Mouse (Mus musculus) forebrain, postnatal 0 days (tissue): ENCODE data around the gene Jmjd1c. TPM values are rescaled to one million over a fixed set of nuclear protein-coding genes. Genes with fewer than 3 reads are reported as not detected.
A peak's percentile ranks its signal among the peaks of the same experiment; 100 is the strongest.

ENCODE experiments used
- ATAC-seq: fragments of 200-750 bp; cut with Nextera tagmentation; 2 replicates; pipeline ENCODE4 v1.8.0; 2017; ENCODE audit warnings: mild to moderate bottlenecking, moderate library complexity
- DNase-seq: peaks from one replicate; pipeline ENCODE4 v3.0.0-alpha.2; 2015
- H3K27ac ChIP-seq: fragments of 300-500 bp; sonication (generic); 2 replicates; pipeline ENCODE4 v1.5.1; 2014; ENCODE audit warnings: low read depth, mild to moderate bottlenecking, antibody characterized with exemption, low read length, moderate library complexity, mixed read lengths
- H3K27me3 ChIP-seq: fragments of 300-500 bp; sonication (generic); 2 replicates; pipeline ENCODE4 v1.6.1; 2014; ENCODE audit warnings: mild to moderate bottlenecking, low read length, mixed read lengths; ENCODE audit not compliant: insufficient read depth
- H3K36me3 ChIP-seq: fragments of 300-500 bp; sonication (generic); 2 replicates; pipeline ENCODE4 v1.6.1; 2014; ENCODE audit warnings: mild to moderate bottlenecking, moderate library complexity; ENCODE audit not compliant: insufficient read depth
- H3K4me1 ChIP-seq: fragments of 300-500 bp; sonication (generic); 2 replicates; pipeline ENCODE4 v1.6.1; 2014; ENCODE audit warnings: antibody characterized with exemption; ENCODE audit not compliant: insufficient read depth
- H3K4me2 ChIP-seq: fragments of 300-500 bp; sonication (generic); 2 replicates; pipeline ENCODE4 v1.6.1; 2014; ENCODE audit warnings: low read depth, mild to moderate bottlenecking, moderate library complexity
- H3K4me3 ChIP-seq: fragments of 300-500 bp; sonication (generic); 2 replicates; pipeline ENCODE4 v1.5.1; 2014; ENCODE audit warnings: low read depth, low read length, mixed read lengths
- H3K9ac ChIP-seq: fragments of 300-500 bp; sonication (generic); 2 replicates; pipeline ENCODE4 v1.6.1; 2014; ENCODE audit warnings: mild to moderate bottlenecking
- H3K9me3 ChIP-seq: fragments of 300-500 bp; sonication (generic); 2 replicates; pipeline ENCODE4 v1.6.1; 2016; ENCODE audit warnings: low read length
- CTCF ChIP-seq: sonication (generic); IDR thresholded peaks from 2 replicates; pipeline ENCODE4 v1.5.1; 2016; ENCODE audit warnings: antibody characterized with exemption, control low read depth, low read depth
- WGBS: fragments of 180-500 bp; shearing (Covaris S2); extraction: QIAGEN DNeasy Blood & Tissue Kit; methylation state at CpG from one replicate; pipeline ENCODE4 v1.1.7; 2014; 5-methylcytosine and 5-hydroxymethylcytosine counted together
- polyA plus RNA-seq: library from polyadenylated mRNA; unstranded; fragments of >200 nt; fragmentation: Nextera tagmentation; extraction: Ambion mirVana; gene quantifications from 2 replicates; pipeline ENCODE4 v1.2.1, GENCODE M21; 2015
- total RNA-seq: library from RNA; depleted of rRNA; stranded (reverse); fragments of >200 nt; gene quantifications from 2 replicates; pipeline ENCODE4 v1.2.3, GENCODE M21; 2014

Jmjd1c gene
- total and polyA plus RNA-seq, 2 experiments from 2014 or later, result 44.4 to 76.8 TPM

DNA sequence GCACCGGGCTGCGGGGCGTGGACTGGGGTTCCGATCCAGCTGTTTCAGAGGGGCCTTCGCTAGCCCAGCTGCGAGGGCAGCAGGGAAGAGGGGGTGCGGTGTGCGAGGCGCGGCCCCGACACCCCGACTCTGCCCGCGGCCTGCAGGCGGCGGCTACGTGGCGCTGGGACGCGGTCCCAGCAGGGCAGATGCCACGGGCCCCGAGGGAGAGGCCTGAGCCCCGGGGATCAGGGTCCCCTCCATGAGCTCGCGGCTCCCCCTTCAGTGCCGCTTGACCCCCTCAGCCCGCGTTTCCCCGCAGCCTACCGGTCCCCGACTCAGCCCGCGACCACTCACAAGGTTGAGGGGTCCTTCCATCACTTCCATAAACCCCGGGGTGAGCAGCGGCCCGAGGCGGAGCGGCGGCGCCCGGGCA lies 188.8 kb downstream of the Jmjd1c start:
- under 1% methylated on average over 33 of the region's 41 CpGs for WGBS
- H3K4me2 ChIP-seq, result peak overlapping the region; percentile 82
- no peaks in the 10 kb centered on the region for H3K27me3 ChIP-seq
- H3K4me1 ChIP-seq, result peaks cover 15% of the 10 kb centered on the region; the same call in 1 of the 2 replicates
- H3K27ac ChIP-seq, result peak overlapping the region; percentile 79
- ATAC-seq, result peak; percentile 45
- no peaks in the 10 kb centered on the region for H3K36me3 ChIP-seq
- TF ChIP-seq CTCF, result peak; percentile 36; the same call in 1 of the 2 replicates
- H3K4me3 ChIP-seq, result peak overlapping the region; percentile 82
- no peaks in the 10 kb centered on the region for H3K9me3 ChIP-seq
- peak overlapping the region; percentile 86 for H3K9ac ChIP-seq
- DNase-seq, result no peak

DNA sequence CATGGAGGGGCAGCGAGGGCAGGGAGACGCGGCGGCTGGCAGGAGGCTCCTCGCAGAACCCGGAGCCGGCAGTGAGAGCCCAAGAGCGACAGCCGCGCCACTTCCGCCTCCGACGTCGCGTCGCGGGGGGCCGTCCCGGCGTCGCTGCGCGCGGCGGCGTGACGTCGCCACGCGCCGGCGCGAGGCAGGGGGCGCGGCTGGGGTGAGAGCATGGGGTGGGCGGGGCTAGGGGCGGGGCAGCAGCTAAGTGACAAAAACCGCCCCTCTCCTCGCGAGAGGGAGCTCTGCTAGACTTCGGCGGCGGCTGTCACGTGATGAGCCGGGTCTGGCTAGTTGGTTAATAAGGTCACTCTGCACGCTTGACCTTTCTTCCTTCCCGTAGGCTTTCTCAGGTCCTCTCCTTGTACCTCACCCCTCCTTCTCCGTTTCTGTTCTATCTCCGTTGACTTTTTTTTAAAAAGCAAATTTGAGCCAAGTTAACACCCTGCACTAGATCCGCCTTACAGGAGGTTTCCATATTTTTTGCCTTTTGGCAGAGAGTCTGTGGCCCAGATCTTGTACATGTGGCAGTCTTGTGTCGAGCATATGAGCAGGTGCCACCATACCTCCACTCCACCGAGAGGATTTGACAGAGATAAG lies 189.4 kb downstream of the Jmjd1c start, which contains the start of gene Nrbf2:
Gene Nrbf2 (minus strand): TSS at position 130 of the 639 bp plus-strand sequence.
- Histone ChIP-seq H3K4me2 (peak within 1 kb of the TSS; percentile 82), H3K9ac (peak within 1 kb of the TSS; percentile 86), H3K9me3 (no peaks in the 10 kb centered on the region), H3K36me3 (no peaks in the 10 kb centered on the region), H3K4me3 (peak within 1 kb of the TSS; percentile 82), H3K4me1 (peaks cover 15% of the 10 kb centered on the region; the same call in 1 of the 2 replicates), H3K27ac (peak within 1 kb of the TSS; percentile 79), H3K27me3 (no peaks in the 10 kb centered on the region)
- DNase-seq, result peak; percentile 96
- 3% methylated on average over 31 of the region's 52 CpGs for WGBS
- ATAC-seq, result peak; percentile 97
- no peak for TF ChIP-seq CTCF

DNA sequence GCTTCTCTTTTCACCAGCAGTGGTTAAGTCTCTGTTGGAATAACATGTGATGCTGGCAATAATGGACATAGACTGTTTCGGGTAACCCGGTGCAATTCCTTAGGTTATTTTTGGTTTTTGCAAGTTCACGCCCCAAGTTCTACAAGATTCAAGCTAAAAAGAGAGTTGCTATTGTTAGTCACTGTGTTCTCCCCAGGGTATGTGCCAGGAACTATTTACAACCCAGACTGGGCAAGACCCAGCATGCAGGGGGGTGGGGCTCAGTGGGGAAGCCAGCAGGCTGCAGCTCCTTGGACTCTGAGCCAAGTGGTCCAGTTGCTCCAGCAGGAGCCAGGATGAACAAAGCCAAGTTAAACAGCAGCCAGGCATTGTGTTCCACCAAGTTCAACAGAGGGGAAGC lies 192.0 kb downstream of the Jmjd1c start:
- Histone ChIP-seq H3K4me1 (peaks cover 15% of the 10 kb centered on the region; the same call in 1 of the 2 replicates), H3K36me3 (no peaks in the 10 kb centered on the region), H3K9me3 (no peaks in the 10 kb centered on the region), H3K4me3 (no peak overlapping the region), H3K9ac (no peak overlapping the region), H3K4me2 (no peak overlapping the region), H3K27ac (no peak overlapping the region), H3K27me3 (no peaks in the 10 kb centered on the region)
- peak; percentile 55 for DNase-seq
- no peak for TF ChIP-seq CTCF
- 47% methylated on average over 3 of the region's 3 CpGs for WGBS
- ATAC-seq, result no peak

DNA sequence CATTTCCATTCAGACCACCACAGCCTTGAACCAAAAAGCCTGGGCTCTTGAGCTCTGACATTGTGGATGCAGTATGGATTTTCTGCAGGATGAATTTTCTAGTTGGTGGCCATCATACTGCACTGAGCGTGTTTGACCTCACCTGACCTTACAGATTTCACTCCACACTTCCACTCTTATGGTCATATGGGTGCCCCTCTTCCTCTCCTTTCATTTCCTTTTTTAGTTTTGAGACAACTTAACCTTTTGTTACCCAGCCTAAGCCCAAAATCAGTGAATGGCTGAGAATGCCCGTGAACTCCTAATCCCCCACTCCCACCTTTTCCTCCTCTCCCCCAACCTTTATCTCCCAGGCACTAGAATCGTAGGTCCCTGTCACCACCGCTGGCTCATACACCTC lies 194.7 kb downstream of the Jmjd1c start:
- H3K4me1 ChIP-seq, result 0 out of 2 replicates have a peak, but pooled peaks cover under 1% of the 10 kb centered on the region
- H3K4me2 ChIP-seq, result no peak overlapping the region
- no peak for TF ChIP-seq CTCF
- DNase-seq (no peak), ATAC-seq (no peak)
- 73% methylated on average over 4 of the region's 4 CpGs for WGBS
- H3K27me3 ChIP-seq, result no peaks in the 10 kb centered on the region
- H3K9me3 ChIP-seq, result no peaks in the 10 kb centered on the region
- H3K4me3 ChIP-seq, result no peak overlapping the region
- no peak overlapping the region for H3K27ac ChIP-seq
- H3K9ac ChIP-seq, result no peak overlapping the region
- no peaks in the 10 kb centered on the region for H3K36me3 ChIP-seq

DNA sequence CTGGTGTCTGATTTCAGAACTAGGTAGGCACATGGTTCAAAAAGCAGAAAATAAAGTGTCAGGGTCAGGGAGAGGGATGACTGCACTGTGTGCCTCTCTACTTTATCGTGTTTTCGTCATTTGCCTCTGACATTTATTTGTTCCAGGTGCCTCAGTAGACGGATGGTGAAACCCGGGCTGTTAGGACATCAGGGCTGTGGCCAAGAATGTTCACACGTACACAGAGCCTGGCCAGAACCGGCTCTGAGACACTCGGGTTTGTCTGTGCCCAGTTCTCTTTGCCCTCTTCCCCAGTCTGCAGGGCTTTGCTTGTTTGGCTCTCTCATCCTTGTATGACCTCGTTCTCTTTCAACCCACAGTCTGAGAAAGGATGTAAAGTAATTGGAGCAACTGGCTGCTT lies 195.2 kb downstream of the Jmjd1c start:
- H3K27ac ChIP-seq, result no peak overlapping the region
- DNase-seq (no peak), ATAC-seq (no peak)
- H3K4me1 ChIP-seq, result no peaks in the 10 kb centered on the region
- WGBS, result 78% methylated on average over 8 of the region's 8 CpGs
- H3K4me3 ChIP-seq, result no peak overlapping the region
- no peak for TF ChIP-seq CTCF
- H3K36me3 ChIP-seq, result no peaks in the 10 kb centered on the region
- no peaks in the 10 kb centered on the region for H3K27me3 ChIP-seq
- H3K9me3 ChIP-seq, result no peaks in the 10 kb centered on the region
- no peak overlapping the region for H3K9ac ChIP-seq
- H3K4me2 ChIP-seq, result no peak overlapping the region

DNA sequence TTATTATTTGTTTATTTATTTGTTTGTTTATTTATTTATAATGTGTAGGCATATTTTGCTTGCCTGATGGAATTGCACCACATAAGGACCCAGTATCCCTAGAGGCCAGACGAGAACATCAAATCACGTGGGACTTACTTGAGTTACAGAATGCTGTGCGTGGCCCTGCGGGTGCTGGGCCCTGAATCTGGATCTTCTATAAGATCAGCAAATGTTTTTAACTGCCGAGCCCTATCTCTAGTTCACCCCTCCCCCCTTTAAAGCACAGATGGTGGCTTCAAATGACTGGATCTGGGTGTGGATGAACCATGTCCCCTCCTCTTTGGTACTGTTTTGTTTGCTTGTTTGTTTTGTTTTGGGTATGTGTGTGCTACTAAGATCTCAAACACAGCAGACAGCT lies 199.4 kb downstream of the Jmjd1c start:
- 81% methylated on average over 5 of the region's 5 CpGs for WGBS
- ATAC-seq, result no peak

DNA sequence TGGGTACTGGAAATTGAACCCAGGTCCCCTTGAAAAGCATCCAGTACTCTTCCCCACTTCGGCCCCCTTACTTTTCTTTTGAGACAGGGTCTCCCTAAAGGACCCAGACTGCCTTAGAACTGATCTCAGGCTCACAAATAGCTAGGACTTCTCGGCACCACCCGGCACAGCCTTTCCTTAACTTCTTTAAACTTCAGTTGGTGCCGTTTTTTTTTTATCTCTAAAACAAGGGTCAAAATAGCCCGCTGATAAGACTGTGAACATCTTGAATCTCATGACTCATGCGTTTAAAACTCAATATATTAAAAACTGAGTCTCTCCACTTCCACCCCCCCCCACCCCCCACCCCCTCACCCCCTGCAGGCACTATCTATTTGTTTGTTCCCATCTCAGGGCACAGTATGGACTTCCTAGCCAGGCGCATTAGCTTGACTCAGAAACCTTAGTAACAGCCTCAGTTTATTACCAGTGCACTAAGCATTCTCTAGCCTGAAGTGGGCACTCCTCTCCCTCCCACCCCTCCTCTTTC lies 200.1 kb downstream of the Jmjd1c start:
- H3K9me3 ChIP-seq, result no peaks in the 10 kb centered on the region
- ATAC-seq (no peak), DNase-seq (no peak)
- H3K27ac ChIP-seq, result no peak overlapping the region
- no peaks in the 10 kb centered on the region for H3K36me3 ChIP-seq
- H3K9ac ChIP-seq, result no peak overlapping the region
- WGBS, result 81% methylated on average over 7 of the region's 7 CpGs
- no peaks in the 10 kb centered on the region for H3K27me3 ChIP-seq
- no peak overlapping the region for H3K4me3 ChIP-seq
- H3K4me1 ChIP-seq, result no peaks in the 10 kb centered on the region
- TF ChIP-seq CTCF, result no peak
- H3K4me2 ChIP-seq, result no peak overlapping the region

More for the DNA sequence above, 199.4 kb downstream of the Jmjd1c start:
- H3K9ac ChIP-seq, result no peak overlapping the region
- no peak for TF ChIP-seq CTCF
- H3K4me1 ChIP-seq, result no peaks in the 10 kb centered on the region
- no peaks in the 10 kb centered on the region for H3K36me3 ChIP-seq
- no peaks in the 10 kb centered on the region for H3K9me3 ChIP-seq
- H3K4me2 ChIP-seq, result no peak overlapping the region
- H3K4me3 ChIP-seq, result no peak overlapping the region
- H3K27ac ChIP-seq, result no peak overlapping the region
- H3K27me3 ChIP-seq, result no peaks in the 10 kb centered on the region
- no peak for DNase-seq
